Mouse (Mus musculus): ENCODE data around the gene Poll. TPM values are rescaled to one million over a fixed set of nuclear protein-coding genes. Genes with fewer than 3 reads are reported as not detected.

Poll gene
- total RNA-seq, 2 experiments from 2014 or later = 10.2 to 10.3 TPM

Other genes starting within 250 kb of the Poll start
- gene Btrc, start 196.8 kb downstream of the Poll start, total RNA-seq (2014; fragmentation: Nextera tagmentation) = 32.8 and 43.0 TPM in 2 replicates
- gene Btrc, start 196.8 kb downstream of the Poll start, total RNA-seq (2017) = 14.2 and 28.2 TPM in 2 replicates
- gene Gm17018, start 84 bp upstream of the Poll start, total RNA-seq (2014; fragmentation: Nextera tagmentation) = 22.0 and 30.6 TPM in 2 replicates
- gene Gm17018, start 84 bp upstream of the Poll start, total RNA-seq (2017) = 17.5 and 23.1 TPM in 2 replicates
- gene Fbxw4, start 99.8 kb upstream of the Poll start, total RNA-seq (2014; fragmentation: Nextera tagmentation) = 14.5 and 33.0 TPM in 2 replicates
- gene Fbxw4, start 99.8 kb upstream of the Poll start, total RNA-seq (2017) = 5.5 and 15.5 TPM in 2 replicates
- not detected in 2 replicates for gene Fgf8, start 182.4 kb upstream of the Poll start, total RNA-seq (2014; fragmentation: Nextera tagmentation)
- gene Fgf8, start 182.4 kb upstream of the Poll start, total RNA-seq (2017) = not detected in 2 replicates
- 124 and 184 TPM in 2 replicates for gene Npm3, start 189.1 kb upstream of the Poll start, total RNA-seq (2014; fragmentation: Nextera tagmentation)
- gene Npm3, start 189.1 kb upstream of the Poll start, total RNA-seq (2017) = 123 and 135 TPM in 2 replicates
- gene Mgea5, start 223.3 kb upstream of the Poll start, total RNA-seq (2014; fragmentation: Nextera tagmentation) = 75.0 and 86.3 TPM in 2 replicates
- gene Mgea5, start 223.3 kb upstream of the Poll start, total RNA-seq (2017) = 117 and 134 TPM in 2 replicates